ENCODE assay signal across 10 mouse cellular contexts in genomic region chr5:43892386-43892785, GRCm38 (mm10). TPM values are rescaled to one million over a fixed set of nuclear protein-coding genes. Genes with fewer than 3 reads are reported as not detected.
DNase-seq lines count a peak whose midpoint lies in the region; ATAC-seq and TF ChIP-seq lines count a peak whose summit lies in the region.
"Had no signal": no experiment of that assay in that cellular context is flagged by ENCODE, and none has a peak within 500 bp of the region (broad histone marks: within the 10 kb centered on the region; RNA-seq: fewer than 3 reads in every experiment).

No protein-coding gene starts in this region.

- H3K36me3 ChIP-seq in MEL (ENCODE audit: control insufficient read depth in 1 of 2, insufficient read depth in 2 of 2, low read length in 2 of 2): no peaks in the 10 kb centered on the region
- H3K36me3 ChIP-seq in limb, embryonic 14.5 days (ENCODE audit: control insufficient read depth, insufficient read depth, low read length): no peaks in the 10 kb centered on the region
- H3K36me3 ChIP-seq: embryonic facial prominence, embryonic 13.5 days; limb, embryonic 13.5 days had no signal

- H3K4me2 ChIP-seq in limb, embryonic 14.5 days (replicated peaks; ENCODE audit: low read depth, low read length, severe bottlenecking): no peak overlapping the region
- H3K4me2 ChIP-seq: embryonic facial prominence, embryonic 13.5 days; limb, embryonic 13.5 days had no signal

- H3K79me2 ChIP-seq in MEL (ENCODE audit: control insufficient read depth, insufficient read depth, low read length, poor library complexity): no peaks in the 10 kb centered on the region

- TF ChIP-seq POLR2A in MEL (IDR thresholded peaks at IDR 0.05; ENCODE audit: control insufficient read depth in 1 of 2, insufficient read depth in 1 of 2, low read depth in 1 of 2, low read length in 2 of 2, poor library complexity in 1 of 2): no peak
- no peak for TF ChIP-seq POLR2A in limb, embryonic 14.5 days (IDR thresholded peaks at IDR 0.05; ENCODE audit: borderline replicate concordance, extremely low read depth, insufficient read depth, insufficient read length)

- H3K4me3 ChIP-seq in MEL (ENCODE audit: control insufficient read depth in 1 of 2, insufficient read depth in 1 of 2, low read depth in 2 of 2, low read length in 2 of 2): no peak overlapping the region
- no peak overlapping the region for H3K4me3 ChIP-seq in limb, embryonic 14.5 days (replicated peaks; ENCODE audit: low read length)
- H3K4me3 ChIP-seq: embryonic facial prominence, embryonic 13.5 days; limb, embryonic 13.5 days had no signal

- peak in 1 of 3 experiments; percentile 30; a peak in 1 of 6 replicates for TF ChIP-seq CTCF in MEL (IDR thresholded peaks at IDR 0.05 in 2 of 3, conservative IDR thresholded peaks at IDR 0.05 in 1 of 3; ENCODE audit: control insufficient read depth in 1 of 3, insufficient read depth in 1 of 3, low read depth in 2 of 3, low read length in 3 of 3, poor library complexity in 1 of 3, severe bottlenecking in 1 of 3)

- no peak for ATAC-seq in limb, embryonic 14.5 days (ENCODE audit: low FRiP score, low read depth)
- no peak for ATAC-seq in erythroid progenitor cell, adult 5-6 weeks (replicated peaks; ENCODE audit: low FRiP score, poor library complexity, severe bottlenecking)

- TF ChIP-seq RAD21 in MEL (IDR thresholded peaks at IDR 0.05; ENCODE audit: low read depth, low read length): peak; percentile 24

- no peak for TF ChIP-seq EP300 in MEL (IDR thresholded peaks at IDR 0.05; ENCODE audit: low read depth in 1 of 2, low read length in 2 of 2)

- 26% methylated on average over 1 of the region's 1 CpGs for WGBS in limb, embryonic 14.5 days

- no peak overlapping the region for H3K27ac ChIP-seq in MEL (ENCODE audit: control insufficient read depth, low read depth, low read length)
- no peak overlapping the region for H3K27ac ChIP-seq in limb, embryonic 14.5 days (replicated peaks; ENCODE audit: low read depth, low read length)
- H3K27ac ChIP-seq: embryonic facial prominence, embryonic 13.5 days; limb, embryonic 13.5 days had no signal

- peak; percentile 22 for DNase-seq in adrenal gland, adult 2 months
- no peak for DNase-seq in adrenal gland, adult 18-20 months (ENCODE audit: low spot score in 2 of 2)
- peak; percentile 30 to 42 for DNase-seq in left cerebral cortex, adult 18-20 months (ENCODE audit: low spot score in 2 of 2)
- no peak for DNase-seq in left cerebral cortex, adult 8-10 months (ENCODE audit: low spot score in 2 of 2)
- DNase-seq in MEL (ENCODE audit: low read depth, low spot score): no peak
- DNase-seq in gonadal fat pad, adult 2 months (ENCODE audit: low read depth): peak; percentile 2
- peak; percentile 49 for DNase-seq in limb, embryonic 14.5 days (ENCODE audit: low spot score)

- no peaks in the 10 kb centered on the region for H3K4me1 ChIP-seq in MEL (ENCODE audit: control insufficient read depth in 1 of 2, insufficient read depth in 2 of 2, low read length in 2 of 2)
- peaks cover 3% of the 10 kb centered on the region; the same call in 1 of the 2 replicates for H3K4me1 ChIP-seq in limb, embryonic 14.5 days (ENCODE audit: control insufficient read depth, insufficient read depth, low read length)

- no peaks in the 10 kb centered on the region for H3K9me3 ChIP-seq in MEL (replicated peaks; ENCODE audit: insufficient read depth, low read length)
- no peaks in the 10 kb centered on the region for H3K9me3 ChIP-seq in limb, embryonic 14.5 days (ENCODE audit: control insufficient read depth, low read length)
- H3K9me3 ChIP-seq: embryonic facial prominence, embryonic 13.5 days; limb, embryonic 13.5 days had no signal

- H3K27me3 ChIP-seq in MEL (ENCODE audit: control insufficient read depth in 1 of 2, insufficient read depth in 2 of 2, low read length in 2 of 2): no peaks in the 10 kb centered on the region
- no peaks in the 10 kb centered on the region for H3K27me3 ChIP-seq in limb, embryonic 14.5 days (ENCODE audit: control insufficient read depth, insufficient read depth, low read length)
- H3K27me3 ChIP-seq: embryonic facial prominence, embryonic 13.5 days; limb, embryonic 13.5 days had no signal

- H3K9ac ChIP-seq in MEL (ENCODE audit: control insufficient read depth, low read depth, low read length, poor library complexity, severe bottlenecking): no peak overlapping the region
- H3K9ac ChIP-seq in limb, embryonic 14.5 days (ENCODE audit: low read depth, low read length, severe bottlenecking): no peak overlapping the region
- H3K9ac ChIP-seq: embryonic facial prominence, embryonic 13.5 days; limb, embryonic 13.5 days had no signal

TF ChIP-seq in MEL, 35 proteins besides CTCF, POLR2A, EP300 and RAD21:
- TF ChIP-seq POLR2AphosphoS5 (IDR thresholded peaks at IDR 0.05; ENCODE audit: borderline replicate concordance, low read depth, low read length) (no peak), BHLHE40 (IDR thresholded peaks at IDR 0.05; ENCODE audit: borderline replicate concordance, low read depth, low read length) (no peak), TBP (IDR thresholded peaks at IDR 0.05; ENCODE audit: low read depth, low read length) (no peak), SIN3A (IDR thresholded peaks at IDR 0.05; ENCODE audit: low read length) (no peak), TAL1 (IDR thresholded peaks at IDR 0.05; ENCODE audit: low read length) (no peak), TCF12 (IDR thresholded peaks at IDR 0.05; ENCODE audit: low read depth, low read length) (no peak), UBTF (IDR thresholded peaks at IDR 0.05; ENCODE audit: borderline replicate concordance, insufficient read depth, low read depth, low read length) (no peak)
TF ChIP-seq in MEL: peak in this region for 0.

RNA-seq across cellular contexts. Expression of gene Gm7879, which starts 20.6 kb away (rescaled TPM):
- 10 to 100 TPM; 13.0 to 14.0 TPM for total RNA-seq in adrenal gland, adult 2 months (2021)
- not detected in 2 replicates for polyA plus RNA-seq in adrenal gland, adult 2 months (2012; rRNA removed)
- 10 to 100 TPM; 13.8 to 16.5 TPM for total RNA-seq in adrenal gland, adult 18-20 months (2021)
- 10 to 100 TPM in 1 of 2 experiments, 1 to 10 TPM in 1; 9.1 to 11.9 TPM for total RNA-seq in left cerebral cortex, adult 18-20 months (2021)
- total RNA-seq in left cerebral cortex, adult 8-10 months (2022): 10 to 100 TPM in 3 of 4 experiments, 1 to 10 TPM in 1; 9.8 to 14.9 (median 12.7) TPM
- 2.9 and 3.0 TPM in 2 replicates for total RNA-seq in MEL (2012; rRNA removed)
- polyA plus RNA-seq in MEL (2012; ENCODE audit: insufficient read depth in 1 of 2, insufficient read length in 2 of 2, low read depth in 1 of 2, low replicate concordance in 2 of 2, missing spikeins in 1 of 2): not detected
- 0.72 and 0.93 TPM in 2 replicates for polyA plus RNA-seq in gonadal fat pad, adult 2 months (2012; rRNA removed)
- polyA plus RNA-seq in limb, embryonic 14.5 days (2012; rRNA removed): 0.38 TPM in 2 replicates
- polyA plus RNA-seq in limb, embryonic 14.5 days (2014; fragmentation: Nextera tagmentation; extraction: Ambion mirVana): 0.70 TPM in 1 of 2 replicates, not detected in the other
- total RNA-seq in erythroid progenitor cell, adult 5-6 weeks (2015; ENCODE audit: low replicate concordance): 2.2 TPM in 1 of 2 replicates, not detected in the other
- total RNA-seq in erythroid progenitor cell, adult 5-6 weeks (2017; ENCODE audit: low replicate concordance): 0.53 TPM in 1 of 2 replicates, not detected in the other
- polyA plus RNA-seq: embryonic facial prominence, embryonic 13.5 days had no signal

RNA-seq across cellular contexts. Expression of gene Cd38, which starts 24.0 kb away (rescaled TPM):
- 10 to 100 TPM; 11.5 to 15.1 TPM for total RNA-seq in adrenal gland, adult 2 months (2021)
- 5.3 and 5.9 TPM in 2 replicates for polyA plus RNA-seq in adrenal gland, adult 2 months (2012; rRNA removed)
- 1 to 10 TPM; 6.7 to 7.5 TPM for total RNA-seq in adrenal gland, adult 18-20 months (2021)
- total RNA-seq in left cerebral cortex, adult 18-20 months (2021): 1 to 10 TPM in 1 of 2 experiments, under 1 TPM in 1; 0.63 to 1.3 TPM
- 1 to 10 TPM; 1.5 to 2.5 (median 1.8) TPM for total RNA-seq in left cerebral cortex, adult 8-10 months (2022)
- total RNA-seq in MEL (2012; rRNA removed): not detected in 2 replicates
- polyA plus RNA-seq in MEL (2012; ENCODE audit: insufficient read depth in 1 of 2, insufficient read length in 2 of 2, low read depth in 1 of 2, low replicate concordance in 2 of 2, missing spikeins in 1 of 2): not detected
- polyA plus RNA-seq in gonadal fat pad, adult 2 months (2012; rRNA removed): 6.9 and 9.1 TPM in 2 replicates
- 5.3 and 6.5 TPM in 2 replicates for polyA plus RNA-seq in limb, embryonic 14.5 days (2012; rRNA removed)
- polyA plus RNA-seq in limb, embryonic 14.5 days (2014; fragmentation: Nextera tagmentation; extraction: Ambion mirVana): 7.4 and 7.7 TPM in 2 replicates
- 14.4 and 18.0 TPM in 2 replicates for total RNA-seq in erythroid progenitor cell, adult 5-6 weeks (2015; ENCODE audit: low replicate concordance)
- 5.8 and 7.6 TPM in 2 replicates for total RNA-seq in erythroid progenitor cell, adult 5-6 weeks (2017; ENCODE audit: low replicate concordance)

Comparison
In these comparisons a context has a peak if more than half of its experiments do, and no peak if none do; other contexts are left out.
1. DNase-seq: peak in adrenal gland, adult 2 months (single experiment), left cerebral cortex, adult 18-20 months (2 of 2), gonadal fat pad, adult 2 months (single experiment) and limb, embryonic 14.5 days (single experiment); none in adrenal gland, adult 18-20 months (0 of 2), left cerebral cortex, adult 8-10 months (0 of 2) and MEL (single experiment).